Mouse (Mus musculus) heart, embryonic 14.5 days (tissue): ENCODE data around the gene Mtg1. TPM values are rescaled to one million over a fixed set of nuclear protein-coding genes. Genes with fewer than 3 reads are reported as not detected.

Source experiments
- ATAC-seq: fragments of 200-750 bp; cut with Nextera tagmentation; 2 replicates; pipeline ENCODE4 v1.8.0; 2017; ENCODE audit warnings: low read depth, moderate TSS enrichment; ENCODE audit not compliant: insufficient number of reproducible peaks, insufficient read depth, low FRiP score
- H3K27ac ChIP-seq, 2 experiments: fragments of 200-500 bp in 1 of 2; fragments of 300-500 bp in 1 of 2; sonication (generic) in 1 of 2; replicated peaks in 1 of 2; 2 replicates each; pipeline ENCODE4 v1.5.1; 2012 to 2014; ENCODE audit warnings: low read depth in 2 of 2, low read length in 2 of 2, control low read depth in 1 of 2, mild to moderate bottlenecking in 1 of 2, mixed read lengths in 1 of 2; ENCODE audit not compliant: control insufficient read depth in 1 of 2, insufficient read depth in 1 of 2
- H3K27me3 ChIP-seq: fragments of 300-500 bp; sonication (generic); 2 replicates; pipeline ENCODE4 v1.6.1; 2014; ENCODE audit warnings: mild to moderate bottlenecking, low read length, control low read depth; ENCODE audit not compliant: control insufficient read depth, insufficient read depth
- H3K36me3 ChIP-seq: fragments of 300-500 bp; sonication (generic); 2 replicates; pipeline ENCODE4 v1.6.1; 2014; ENCODE audit warnings: mild to moderate bottlenecking, control low read depth, low read length, mixed read lengths; ENCODE audit not compliant: control insufficient read depth, insufficient read depth
- H3K4me1 ChIP-seq, 2 experiments: fragments of 200-500 bp in 1 of 2; fragments of 300-500 bp in 1 of 2; sonication (generic) in 1 of 2; 2 replicates each; pipeline ENCODE4 v1.6.1; 2012 to 2014; ENCODE audit warnings: low read length in 2 of 2, control low read depth in 1 of 2, mixed read lengths in 1 of 2; ENCODE audit not compliant: control insufficient read depth in 2 of 2, insufficient read depth in 2 of 2
- H3K4me2 ChIP-seq: fragments of 300-500 bp; sonication (generic); 2 replicates; pipeline ENCODE4 v1.6.1; 2014; ENCODE audit warnings: mild to moderate bottlenecking, low read length
- H3K4me3 ChIP-seq, 2 experiments: fragments of 200-500 bp in 1 of 2; fragments of 300-500 bp in 1 of 2; sonication (generic) in 1 of 2; 2 replicates each; pipeline ENCODE4 v1.5.1; 2012 to 2014; ENCODE audit warnings: low read length in 2 of 2, mild to moderate bottlenecking in 2 of 2, control low read depth in 1 of 2, low read depth in 1 of 2, moderate library complexity in 1 of 2; ENCODE audit not compliant: control insufficient read depth in 1 of 2, insufficient read depth in 1 of 2
- H3K9ac ChIP-seq: fragments of 300-500 bp; sonication (generic); 2 replicates; pipeline ENCODE4 v1.6.1; 2014; ENCODE audit warnings: mild to moderate bottlenecking, low read length
- H3K9me3 ChIP-seq: fragments of 300-500 bp; sonication (generic); 2 replicates; pipeline ENCODE4 v1.6.1; 2016; ENCODE audit warnings: low read length, control low read depth; ENCODE audit not compliant: control insufficient read depth
- WGBS: fragments of 180-500 bp; shearing (Covaris S2); extraction: QIAGEN DNeasy Blood & Tissue Kit; methylation state at CpG from one replicate; pipeline ENCODE4 v1.1.7; 2014; 5-methylcytosine and 5-hydroxymethylcytosine counted together
- polyA plus RNA-seq: library from polyadenylated mRNA; unstranded; fragments of >200 nt; fragmentation: Nextera tagmentation; extraction: Ambion mirVana; gene quantifications from 2 replicates; pipeline ENCODE4 v1.2.1, GENCODE M21; 2014

The Mtg1 gene
- polyA plus RNA-seq, result 38.2 and 40.8 TPM in 2 replicates

DNA sequence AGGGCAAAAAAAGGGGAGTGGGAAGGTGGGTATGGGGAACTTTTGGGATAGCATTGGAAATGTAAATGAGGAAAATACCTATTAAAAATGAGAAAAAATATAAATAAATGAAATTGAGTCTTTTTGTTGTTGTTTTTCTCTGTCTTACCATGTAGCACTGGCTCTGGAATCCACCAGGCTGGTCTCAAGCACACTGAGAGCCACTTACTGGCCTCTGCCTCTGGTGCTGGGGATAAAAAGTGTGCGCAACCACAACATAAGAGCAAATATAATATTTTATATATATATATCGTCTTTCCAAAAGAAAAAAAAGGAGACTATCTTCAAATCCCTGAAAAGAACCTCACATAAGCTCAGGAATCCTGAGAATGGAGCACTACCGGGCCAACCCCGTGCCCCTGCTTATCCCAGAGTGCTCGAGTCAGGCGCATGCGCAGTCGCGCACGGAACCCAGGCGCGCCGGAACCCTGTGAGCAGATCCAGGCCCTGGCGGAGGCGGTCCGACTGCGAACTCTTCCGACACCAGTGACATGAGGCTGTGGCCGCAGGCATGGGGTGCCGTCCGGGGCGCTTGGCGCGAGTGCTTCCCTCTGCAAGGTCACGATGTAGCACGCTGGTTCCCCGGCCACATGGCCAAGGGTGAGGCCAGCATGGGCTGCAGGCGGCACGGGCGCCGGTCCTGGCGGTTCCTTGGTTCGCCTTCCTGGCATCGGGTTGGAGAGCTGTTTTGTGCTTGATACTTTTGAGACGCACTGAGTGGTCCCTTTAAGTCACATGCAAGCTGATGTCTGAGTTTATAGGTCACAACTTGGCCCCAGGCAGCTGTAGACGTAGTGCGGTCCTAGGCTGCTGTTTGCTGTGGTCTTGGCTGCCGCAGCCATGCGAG, at the start of gene Mtg1:
Gene Mtg1, plus strand, starts transcription at position 430 of the 886 bp plus-strand sequence.
- Histone ChIP-seq H3K4me2 (peak within 1 kb of the TSS; percentile 91), H3K9ac (peak within 1 kb of the TSS; percentile 92), H3K9me3 (no peaks in the 10 kb centered on the region), H3K4me3 (peak within 1 kb of the TSS; percentile 80 to 86), H3K36me3 (no peaks in the 10 kb centered on the region), H3K27me3 (no peaks in the 10 kb centered on the region), H3K27ac (peak within 1 kb of the TSS; percentile 68 to 78), H3K4me1 (peaks cover 0 to 9% of the 10 kb centered on the region in 2 experiments; a peak in 1 of 4 replicates)
- WGBS, result 1% methylated on average over 39 of the region's 39 CpGs
- ATAC-seq, result peak; percentile 98

DNA sequence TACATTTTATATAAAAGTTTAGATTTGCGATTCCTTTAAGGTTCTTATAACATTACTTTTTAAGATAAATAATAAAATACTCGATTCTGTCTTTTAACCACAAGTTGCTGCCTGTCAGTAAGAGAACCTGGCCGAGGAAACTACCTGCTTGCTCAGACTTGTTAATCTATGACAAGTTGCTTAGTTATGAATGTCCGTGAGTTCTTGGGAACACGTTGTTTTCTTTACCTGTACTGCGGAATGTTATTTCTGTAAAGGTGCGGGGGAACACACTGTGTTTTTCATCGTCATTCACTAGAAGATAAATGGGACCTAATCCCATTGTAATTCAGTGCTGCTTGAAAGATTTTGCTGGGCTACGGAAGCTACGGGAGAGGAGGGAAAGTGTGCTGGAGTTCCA, 46.8 kb upstream of the Mtg1 start:
- Histone ChIP-seq H3K4me1 (peaks cover 9 to 10% of the 10 kb centered on the region in 2 experiments), H3K27ac (no peak overlapping the region), H3K27me3 (no peaks in the 10 kb centered on the region), H3K9ac (no peak overlapping the region), H3K4me2 (no peak overlapping the region), H3K36me3 (no peaks in the 10 kb centered on the region), H3K9me3 (no peaks in the 10 kb centered on the region), H3K4me3 (no peak overlapping the region)
- 79% methylated on average over 10 of the region's 10 CpGs for WGBS
- no peak for ATAC-seq

DNA sequence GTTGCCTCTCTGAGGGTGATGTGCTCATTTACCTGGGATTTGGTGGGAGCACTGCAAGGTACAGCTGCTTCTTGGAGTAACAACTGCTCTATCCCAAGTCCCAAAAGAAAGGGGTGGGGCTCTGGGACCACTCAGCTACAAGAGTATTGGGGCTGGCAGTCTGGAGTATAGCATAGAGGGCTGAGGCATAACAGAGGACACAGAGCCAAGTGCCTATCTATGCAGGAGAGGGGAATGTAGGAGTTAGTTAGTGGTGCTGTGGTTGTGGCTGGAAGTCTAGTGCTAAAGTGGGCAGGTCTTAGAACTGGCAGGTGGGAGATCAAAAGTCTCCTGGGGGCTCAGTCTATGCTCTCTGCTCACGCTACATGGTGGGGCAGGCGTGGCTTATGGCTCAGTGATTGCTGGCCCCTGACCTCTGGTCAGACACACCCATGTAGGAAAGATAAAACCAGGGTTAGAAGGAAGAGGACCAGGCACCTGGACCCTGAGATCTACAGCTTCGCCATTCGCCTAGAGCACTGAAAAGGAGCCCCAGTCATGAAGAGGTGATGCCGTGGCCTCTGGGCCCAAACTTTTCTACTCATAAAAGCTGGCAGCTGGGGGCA, 44.3 kb upstream of the Mtg1 start, which contains the start of gene Prap1:
Gene Prap1, plus strand, starts transcription at position 472 of the 605 bp plus-strand sequence.
- Histone ChIP-seq H3K4me1 (peaks cover 9 to 10% of the 10 kb centered on the region in 2 experiments), H3K9ac (no peak within 1 kb of the TSS), H3K9me3 (no peaks in the 10 kb centered on the region), H3K4me2 (no peak within 1 kb of the TSS), H3K27me3 (no peaks in the 10 kb centered on the region), H3K27ac (no peak within 1 kb of the TSS), H3K4me3 (no peak within 1 kb of the TSS), H3K36me3 (peaks cover 8% of the 10 kb centered on the region; the same call in 1 of the 2 replicates)
- no peak for ATAC-seq
- 73% methylated on average over 5 of the region's 5 CpGs for WGBS

DNA sequence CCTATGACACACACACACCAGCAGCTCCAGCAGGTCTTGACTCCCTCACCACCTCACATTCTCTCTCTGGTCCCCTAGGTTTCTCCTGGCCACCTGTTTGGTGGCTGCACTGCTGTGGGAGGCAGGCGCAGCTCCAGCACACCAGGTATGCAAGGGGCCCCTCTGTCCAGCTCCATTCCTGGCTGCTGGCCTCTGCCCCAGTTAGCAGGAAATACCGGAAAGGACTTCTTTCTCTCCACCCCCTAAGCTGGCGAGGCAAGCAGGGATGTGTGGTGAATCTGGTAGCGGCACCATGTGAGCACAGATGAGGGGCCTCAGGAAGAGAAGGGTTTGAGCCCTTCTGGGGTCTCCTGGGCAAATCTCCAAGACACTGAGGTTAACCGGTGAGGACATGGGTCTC, 42.4 kb upstream of the Mtg1 start:
- WGBS, result 34% methylated on average over 5 of the region's 5 CpGs
- Histone ChIP-seq H3K36me3 (peaks cover 18% of the 10 kb centered on the region), H3K4me2 (no peak overlapping the region), H3K9me3 (no peaks in the 10 kb centered on the region), H3K9ac (no peak overlapping the region), H3K4me1 (peaks cover 9 to 10% of the 10 kb centered on the region in 2 experiments), H3K4me3 (no peak overlapping the region), H3K27me3 (no peaks in the 10 kb centered on the region), H3K27ac (no peak overlapping the region)
- ATAC-seq, result peak; percentile 52; the same call in 1 of the 2 replicates

DNA sequence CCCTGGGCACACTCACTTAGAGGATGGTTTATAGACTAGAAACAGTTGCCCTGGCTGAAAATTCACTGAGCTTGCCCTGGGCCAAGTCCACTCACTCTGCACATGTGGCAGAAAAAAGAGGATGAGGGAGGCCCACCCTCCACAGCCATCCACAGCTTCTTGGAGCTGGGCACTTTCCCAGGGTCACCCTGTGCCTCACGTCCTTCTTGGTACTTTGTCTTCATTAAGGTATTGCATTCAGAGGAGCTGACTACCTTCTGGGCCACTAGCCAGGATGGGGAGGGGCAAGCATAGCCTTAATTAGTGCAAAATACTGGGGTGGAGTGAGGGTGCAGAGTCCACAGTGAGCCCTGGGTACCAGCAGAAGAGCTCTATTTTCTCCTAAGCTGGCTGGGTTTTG, 41.8 kb upstream of the Mtg1 start:
- H3K27me3 ChIP-seq, result no peaks in the 10 kb centered on the region
- 36% methylated on average over 1 of the region's 1 CpGs for WGBS
- H3K27ac ChIP-seq, result no peak overlapping the region
- no peaks in the 10 kb centered on the region for H3K9me3 ChIP-seq
- no peak overlapping the region for H3K4me2 ChIP-seq
- no peak for ATAC-seq
- H3K36me3 ChIP-seq, result peaks cover 19% of the 10 kb centered on the region
- H3K4me3 ChIP-seq, result no peak overlapping the region
- no peak overlapping the region for H3K9ac ChIP-seq
- H3K4me1 ChIP-seq, result peaks cover 9 to 10% of the 10 kb centered on the region in 2 experiments

DNA sequence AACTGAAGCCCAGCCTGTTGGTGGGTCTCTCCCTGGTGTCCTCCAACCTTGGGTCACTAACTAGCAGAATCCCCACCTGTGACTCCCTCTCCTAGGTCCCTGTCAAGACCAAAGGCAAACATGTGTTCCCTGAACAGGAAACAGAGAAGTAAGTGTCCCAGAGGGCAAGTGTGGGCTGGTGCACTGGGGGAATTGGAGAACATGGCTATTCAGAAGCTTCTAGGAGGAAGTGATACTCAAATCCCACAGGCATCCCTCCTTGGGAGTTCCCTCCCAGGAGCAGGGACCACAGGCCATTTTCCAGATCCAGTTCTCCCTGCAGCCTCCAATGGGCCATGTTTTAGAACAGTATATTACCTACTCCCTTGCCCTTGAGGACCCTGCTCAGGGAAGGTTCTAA, 41.3 kb upstream of the Mtg1 start:
- no peak for ATAC-seq
- H3K27ac ChIP-seq, result no peak overlapping the region
- H3K9me3 ChIP-seq, result no peaks in the 10 kb centered on the region
- H3K9ac ChIP-seq, result no peak overlapping the region
- no peak overlapping the region for H3K4me3 ChIP-seq
- peaks cover 23% of the 10 kb centered on the region for H3K36me3 ChIP-seq
- no peak overlapping the region for H3K4me2 ChIP-seq
- H3K27me3 ChIP-seq, result no peaks in the 10 kb centered on the region
- peaks cover 10% of the 10 kb centered on the region in 2 experiments for H3K4me1 ChIP-seq

DNA sequence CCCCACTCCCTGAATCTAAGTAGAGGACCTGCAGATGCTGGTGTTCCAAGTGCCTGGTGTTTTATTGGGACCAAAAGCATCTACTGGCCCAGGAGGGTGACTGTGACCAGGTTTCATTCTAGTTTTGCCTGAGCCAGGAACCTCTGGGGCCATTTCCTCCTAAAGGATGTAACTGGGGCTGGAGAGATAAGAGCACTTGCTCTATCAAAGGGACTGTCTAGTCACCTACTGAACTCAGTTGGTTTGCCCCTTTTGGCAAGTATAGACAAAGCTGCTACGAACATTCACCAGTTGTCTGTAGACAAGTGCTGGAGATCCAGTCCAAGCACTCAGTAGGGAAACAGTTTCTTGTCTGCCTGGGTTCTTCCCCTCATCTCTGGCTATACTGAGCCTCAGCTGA, 38.9 kb upstream of the Mtg1 start:
- Histone ChIP-seq H3K9ac (no peak overlapping the region), H3K27ac (no peak overlapping the region), H3K4me2 (no peak overlapping the region), H3K4me3 (no peak overlapping the region), H3K9me3 (no peaks in the 10 kb centered on the region), H3K36me3 (peaks cover 23% of the 10 kb centered on the region), H3K27me3 (no peaks in the 10 kb centered on the region), H3K4me1 (peaks cover 16 to 20% of the 10 kb centered on the region in 2 experiments)
- no peak for ATAC-seq
- WGBS, result 70% methylated on average over 1 of the region's 1 CpGs
